Mouse (Mus musculus) left cerebral cortex, adult 9 months (tissue): ENCODE data around the gene Trim28.

Experiments used
- DNase-seq, 2 experiments: peaks; one replicate each; pipeline ENCODE4 v3.0.0; 2022; ENCODE audit warnings: low spot score in 2 of 2

Trim28 gene

GRCm38 (mm10) chr7:12998851-12999250, at the start of gene Trim28:
Gene Trim28, plus strand, starts transcription at chr7:12999114.
- no peak for DNase-seq

- no peak for DNase-seq
These were observed 49.1 kb upstream of the Trim28 start for GRCm38 (mm10) chr7:12949872-12950229.

- DNase-seq = no peak
These were observed 44.0 kb upstream of the Trim28 start for GRCm38 (mm10) chr7:12954896-12955295.

- no peak for DNase-seq
These were observed 41.4 kb upstream of the Trim28 start for GRCm38 (mm10) chr7:12957511-12957910.

- no peak for DNase-seq
These were observed 40.0 kb upstream of the Trim28 start for GRCm38 (mm10) chr7:12958948-12959347.

GRCm38 (mm10) chr7:12959718-12960117, 39.2 kb upstream of the Trim28 start:
- DNase-seq = no peak

- DNase-seq = peak in 1 of 2 experiments; percentile 61
These were observed 37.3 kb upstream of the Trim28 start for GRCm38 (mm10) chr7:12961511-12962141.

- peak; percentile 83 to 93 for DNase-seq
These were observed 33.2 kb upstream of the Trim28 start, which contains the start of gene Zfp324 for GRCm38 (mm10) chr7:12965678-12966091. Gene Zfp324, plus strand, starts transcription at chr7:12965838.

- peak in 1 of 2 experiments; percentile 48 for DNase-seq
These were observed 32.6 kb upstream of the Trim28 start for GRCm38 (mm10) chr7:12966104-12966845.

- no peak for DNase-seq
These were observed 28.0 kb upstream of the Trim28 start for GRCm38 (mm10) chr7:12970906-12971305.

GRCm38 (mm10) chr7:12977682-12978389, 21.1 kb upstream of the Trim28 start, which contains the start of gene Zfp446:
Gene Zfp446, plus strand, starts transcription at chr7:12977848.
- peak; percentile 97 to 99 for DNase-seq

- DNase-seq = no peak
These were observed 19.8 kb upstream of the Trim28 start for GRCm38 (mm10) chr7:12978931-12979722.

GRCm38 (mm10) chr7:12979776-12980175, 19.1 kb upstream of the Trim28 start:
- DNase-seq = no peak

- DNase-seq = no peak
These were observed 18.6 kb upstream of the Trim28 start for GRCm38 (mm10) chr7:12980291-12980690.

- DNase-seq = no peak
These were observed 13.2 kb upstream of the Trim28 start for GRCm38 (mm10) chr7:12985724-12986123.

GRCm38 (mm10) chr7:12986906-12987305, 12.0 kb upstream of the Trim28 start:
- no peak for DNase-seq

GRCm38 (mm10) chr7:12987409-12988189, 11.3 kb upstream of the Trim28 start:
- DNase-seq = no peak

- DNase-seq = no peak
These were observed 6.7 kb upstream of the Trim28 start for GRCm38 (mm10) chr7:12992222-12992621.

- DNase-seq = no peak
These were observed 5.8 kb upstream of the Trim28 start for GRCm38 (mm10) chr7:12993148-12993547.

GRCm38 (mm10) chr7:12995862-12996261, 3.1 kb upstream of the Trim28 start:
- DNase-seq = no peak

GRCm38 (mm10) chr7:12997230-12997629, 1.7 kb upstream of the Trim28 start:
- no peak for DNase-seq
